8 mouse cellular contexts compared by ENCODE assay signal in the genomic region with DNA sequence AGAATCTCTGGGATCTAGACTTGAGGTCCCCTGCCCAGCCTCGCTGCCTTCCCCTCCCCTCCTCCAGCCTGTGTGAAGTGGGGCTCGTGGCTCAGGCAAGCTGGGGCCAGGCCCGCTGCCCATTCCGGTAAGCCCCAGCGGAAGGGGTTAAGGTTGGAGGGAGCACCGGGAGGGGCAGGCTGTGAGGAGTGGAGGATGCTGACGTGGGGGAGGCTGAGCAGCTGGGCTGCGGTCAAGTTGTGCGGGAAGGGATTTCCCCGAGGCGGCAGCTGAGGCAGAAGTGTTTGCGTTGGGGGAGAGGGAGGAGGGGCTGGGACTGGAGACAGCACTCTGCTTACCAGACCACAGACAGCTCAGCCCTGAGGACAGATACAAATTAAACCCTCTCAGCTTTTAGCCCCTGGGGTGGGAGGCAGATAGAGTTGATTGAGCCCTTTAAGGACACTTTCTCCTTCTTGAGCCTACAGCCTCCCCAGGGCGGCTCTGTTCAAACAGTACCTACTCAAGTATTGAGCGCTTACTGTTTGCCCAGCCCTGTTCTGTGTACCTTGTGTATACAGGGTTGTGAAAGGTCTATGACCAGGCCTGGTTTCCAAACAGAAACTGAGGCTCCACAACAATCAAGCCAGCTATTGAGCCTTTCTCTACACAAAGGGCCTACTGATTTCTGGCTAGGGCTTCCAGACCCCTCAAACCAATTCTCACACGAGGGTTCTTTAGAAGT. TPM values are rescaled to one million over a fixed set of nuclear protein-coding genes. Genes with fewer than 3 reads are reported as not detected.
DNase-seq lines count a peak whose midpoint lies in the region; ATAC-seq and TF ChIP-seq lines count a peak whose summit lies in the region.

No protein-coding gene starts in this region.

- intact Hi-C loops in heart, postnatal 14 days (cut with DNase I), result no loop called here

- H3K27me3 ChIP-seq in forebrain, embryonic 10.5 days (ENCODE audit: poor library complexity, severe bottlenecking), result peaks cover 100% of the 10 kb centered on the region
- peaks cover 15% of the 10 kb centered on the region for H3K27me3 ChIP-seq in limb, embryonic 14.5 days (ENCODE audit: control insufficient read depth, insufficient read depth, low read length)
- H3K27me3 ChIP-seq in midbrain, embryonic 13.5 days, result peaks cover 61% of the 10 kb centered on the region

- H3K9me3 ChIP-seq in forebrain, embryonic 10.5 days, result peaks cover 8% of the 10 kb centered on the region; the same call in 1 of the 2 replicates
- H3K9me3 ChIP-seq in limb, embryonic 14.5 days (ENCODE audit: control insufficient read depth, low read length), result 0 out of 2 replicates have a peak, but pooled peaks cover 5% of the 10 kb centered on the region
- no peaks in the 10 kb centered on the region for H3K9me3 ChIP-seq in midbrain, embryonic 13.5 days

- ATAC-seq in limb, embryonic 14.5 days (ENCODE audit: low FRiP score, low read depth), result peak; percentile 71
- peak; percentile 78 for ATAC-seq in midbrain, embryonic 13.5 days

- WGBS in forebrain, embryonic 10.5 days, result 4% methylated on average over 15 of the region's 15 CpGs
- WGBS in limb, embryonic 14.5 days, result 8% methylated on average over 15 of the region's 15 CpGs
- 5% methylated on average over 15 of the region's 15 CpGs for WGBS in midbrain, embryonic 13.5 days

- H3K4me1 ChIP-seq in forebrain, embryonic 10.5 days, result peaks cover 34% of the 10 kb centered on the region
- peaks cover 17% of the 10 kb centered on the region for H3K4me1 ChIP-seq in limb, embryonic 14.5 days (ENCODE audit: control insufficient read depth, insufficient read depth, low read length)
- H3K4me1 ChIP-seq in midbrain, embryonic 13.5 days (replicated peaks), result peaks cover 31% of the 10 kb centered on the region

- no peaks in the 10 kb centered on the region for H3K36me3 ChIP-seq in forebrain, embryonic 10.5 days (replicated peaks)
- no peaks in the 10 kb centered on the region for H3K36me3 ChIP-seq in limb, embryonic 14.5 days (ENCODE audit: control insufficient read depth, insufficient read depth, low read length)
- no peaks in the 10 kb centered on the region for H3K36me3 ChIP-seq in midbrain, embryonic 13.5 days

- H3K4me2 ChIP-seq in limb, embryonic 14.5 days (replicated peaks; ENCODE audit: low read depth, low read length, severe bottlenecking), result peak overlapping the region; percentile 69
- H3K4me2 ChIP-seq in midbrain, embryonic 13.5 days (replicated peaks), result peak overlapping the region; percentile 61

- H3K4me3 ChIP-seq in forebrain, embryonic 10.5 days, result peak overlapping the region; percentile 52
- peak overlapping the region; percentile 39 for H3K4me3 ChIP-seq in limb, embryonic 14.5 days (replicated peaks; ENCODE audit: low read length)
- peak overlapping the region; percentile 13; the same call in 1 of the 2 replicates for H3K4me3 ChIP-seq in midbrain, embryonic 13.5 days (replicated peaks)

- peak overlapping the region; percentile 28 for H3K9ac ChIP-seq in limb, embryonic 14.5 days (ENCODE audit: low read depth, low read length, severe bottlenecking)
- H3K9ac ChIP-seq in midbrain, embryonic 13.5 days (replicated peaks), result peak overlapping the region; percentile 20; the same call in 1 of the 2 replicates

- peak; percentile 53 for DNase-seq in urinary bladder, adult 2 months (ENCODE audit: low spot score)
- DNase-seq in urinary bladder, postnatal 10 days (ENCODE audit: low spot score), result no peak
- peak; percentile 44 for DNase-seq in forebrain, embryonic 10.5 days (ENCODE audit: extremely low spot score, low spot score)
- DNase-seq in heart, postnatal 14 days, result peak; percentile 62 to 66
- peak; percentile 71 for DNase-seq in limb, embryonic 14.5 days (ENCODE audit: low spot score)
- peak; percentile 76 to 80 for DNase-seq in spleen, postnatal 4 days (ENCODE audit: low spot score in 2 of 2)
- DNase-seq in cerebellum, postnatal 10 days, result no peak

- H3K27ac ChIP-seq in forebrain, embryonic 10.5 days, result peak overlapping the region; percentile 72
- H3K27ac ChIP-seq in limb, embryonic 14.5 days (replicated peaks; ENCODE audit: low read depth, low read length), result 0 out of 2 replicates have a peak overlapping the region, but pooled peaks have one; percentile 4
- peak overlapping the region; percentile 53 for H3K27ac ChIP-seq in midbrain, embryonic 13.5 days

- no peak for TF ChIP-seq POLR2A in limb, embryonic 14.5 days (IDR thresholded peaks at IDR 0.05; ENCODE audit: borderline replicate concordance, extremely low read depth, insufficient read depth, insufficient read length)

RNA-seq across cellular contexts. Expression of gene Bcl3, which starts 5.0 kb away (rescaled TPM):
- 10.8 and 10.9 TPM in 2 replicates for polyA plus RNA-seq in urinary bladder, adult 2 months (2012; rRNA removed)
- polyA plus RNA-seq in forebrain, embryonic 10.5 days (2016; fragmentation: Nextera tagmentation; extraction: Ambion mirVana), result 0.91 and 1.4 TPM in 2 replicates
- 1 to 10 TPM; 3.9 to 4.5 TPM for total RNA-seq in heart, postnatal 14 days (2021)
- 5.5 and 7.6 TPM in 2 replicates for polyA plus RNA-seq in limb, embryonic 14.5 days (2012; rRNA removed)
- polyA plus RNA-seq in limb, embryonic 14.5 days (2014; fragmentation: Nextera tagmentation; extraction: Ambion mirVana), result 3.1 and 4.7 TPM in 2 replicates
- 0.27 and 0.88 TPM in 2 replicates for polyA plus RNA-seq in midbrain, embryonic 13.5 days (2015; fragmentation: Nextera tagmentation; extraction: Ambion mirVana)

RNA-seq across cellular contexts. Expression of gene Cblc, which starts 20.9 kb away (rescaled TPM):
- 25.6 and 37.5 TPM in 2 replicates for polyA plus RNA-seq in urinary bladder, adult 2 months (2012; rRNA removed)
- 0.53 and 1.2 TPM in 2 replicates for polyA plus RNA-seq in forebrain, embryonic 10.5 days (2016; fragmentation: Nextera tagmentation; extraction: Ambion mirVana)
- not detected for total RNA-seq in heart, postnatal 14 days (2021)
- 5.2 and 5.9 TPM in 2 replicates for polyA plus RNA-seq in limb, embryonic 14.5 days (2012; rRNA removed)
- 7.5 and 8.6 TPM in 2 replicates for polyA plus RNA-seq in limb, embryonic 14.5 days (2014; fragmentation: Nextera tagmentation; extraction: Ambion mirVana)
- polyA plus RNA-seq in midbrain, embryonic 13.5 days (2015; fragmentation: Nextera tagmentation; extraction: Ambion mirVana), result 0.32 TPM in 1 of 2 replicates, not detected in the other

RNA-seq across cellular contexts. Expression of gene Gm19345, which starts 34.3 kb away (rescaled TPM):
- polyA plus RNA-seq in urinary bladder, adult 2 months (2012; rRNA removed), result 0.08 and 0.15 TPM in 2 replicates
- polyA plus RNA-seq in forebrain, embryonic 10.5 days (2016; fragmentation: Nextera tagmentation; extraction: Ambion mirVana), result 0.26 TPM in 1 of 2 replicates, not detected in the other
- total RNA-seq in heart, postnatal 14 days (2021), result not detected
- 0.12 and 0.13 TPM in 2 replicates for polyA plus RNA-seq in limb, embryonic 14.5 days (2012; rRNA removed)
- polyA plus RNA-seq in limb, embryonic 14.5 days (2014; fragmentation: Nextera tagmentation; extraction: Ambion mirVana), result not detected in 2 replicates
- 5.7 and 6.6 TPM in 2 replicates for polyA plus RNA-seq in midbrain, embryonic 13.5 days (2015; fragmentation: Nextera tagmentation; extraction: Ambion mirVana)

RNA-seq across cellular contexts. Expression of gene Ceacam16, which starts 43.6 kb away (rescaled TPM):
- 0.12 TPM in 1 of 2 replicates, not detected in the other for polyA plus RNA-seq in urinary bladder, adult 2 months (2012; rRNA removed)
- polyA plus RNA-seq in forebrain, embryonic 10.5 days (2016; fragmentation: Nextera tagmentation; extraction: Ambion mirVana), result not detected in 2 replicates
- total RNA-seq in heart, postnatal 14 days (2021), result 1 to 10 TPM in 1 of 2 experiments, under 1 TPM in 1; 0.34 to 1.2 TPM
- polyA plus RNA-seq in limb, embryonic 14.5 days (2012; rRNA removed), result 0.11 and 0.18 TPM in 2 replicates
- not detected in 2 replicates for polyA plus RNA-seq in limb, embryonic 14.5 days (2014; fragmentation: Nextera tagmentation; extraction: Ambion mirVana)
- 0.54 and 0.62 TPM in 2 replicates for polyA plus RNA-seq in midbrain, embryonic 13.5 days (2015; fragmentation: Nextera tagmentation; extraction: Ambion mirVana)

RNA-seq across cellular contexts. Expression of gene Bcam, which starts 46.7 kb away (rescaled TPM):
- polyA plus RNA-seq in urinary bladder, adult 2 months (2012; rRNA removed), result 171 and 177 TPM in 2 replicates
- 33.1 and 37.3 TPM in 2 replicates for polyA plus RNA-seq in forebrain, embryonic 10.5 days (2016; fragmentation: Nextera tagmentation; extraction: Ambion mirVana)
- total RNA-seq in heart, postnatal 14 days (2021), result 100 to 1,000 TPM; 225 to 236 TPM
- polyA plus RNA-seq in limb, embryonic 14.5 days (2012; rRNA removed), result 94.3 and 108 TPM in 2 replicates
- polyA plus RNA-seq in limb, embryonic 14.5 days (2014; fragmentation: Nextera tagmentation; extraction: Ambion mirVana), result 114 and 116 TPM in 2 replicates
- 5.2 and 6.4 TPM in 2 replicates for polyA plus RNA-seq in midbrain, embryonic 13.5 days (2015; fragmentation: Nextera tagmentation; extraction: Ambion mirVana)

Comparison
In these comparisons a context has a peak if more than half of its experiments do, and no peak if none do; other contexts are left out.
1. DNase-seq: peak in urinary bladder, adult 2 months (single experiment), forebrain, embryonic 10.5 days (single experiment), heart, postnatal 14 days (2 of 2), limb, embryonic 14.5 days (single experiment) and spleen, postnatal 4 days (2 of 2); none in urinary bladder, postnatal 10 days (single experiment) and cerebellum, postnatal 10 days (0 of 2).
2. H3K27ac ChIP-seq: peak in every context shown above with its lines; median percentile 72 in forebrain, embryonic 10.5 days; 53 in midbrain, embryonic 13.5 days; 4 in limb, embryonic 14.5 days.
3. Peak in every context shown above with its lines, with median percentiles within 50 percentile points of each other: H3K4me3 ChIP-seq.